Mouse (Mus musculus): ENCODE measurements around the gene Ldlrad3. TPM values are rescaled to one million over a fixed set of nuclear protein-coding genes. Genes with fewer than 3 reads are reported as not detected.

Gene Ldlrad3
- total RNA-seq, 2 experiments from 2014 or later, result 6.0 to 6.6 TPM

DNA sequence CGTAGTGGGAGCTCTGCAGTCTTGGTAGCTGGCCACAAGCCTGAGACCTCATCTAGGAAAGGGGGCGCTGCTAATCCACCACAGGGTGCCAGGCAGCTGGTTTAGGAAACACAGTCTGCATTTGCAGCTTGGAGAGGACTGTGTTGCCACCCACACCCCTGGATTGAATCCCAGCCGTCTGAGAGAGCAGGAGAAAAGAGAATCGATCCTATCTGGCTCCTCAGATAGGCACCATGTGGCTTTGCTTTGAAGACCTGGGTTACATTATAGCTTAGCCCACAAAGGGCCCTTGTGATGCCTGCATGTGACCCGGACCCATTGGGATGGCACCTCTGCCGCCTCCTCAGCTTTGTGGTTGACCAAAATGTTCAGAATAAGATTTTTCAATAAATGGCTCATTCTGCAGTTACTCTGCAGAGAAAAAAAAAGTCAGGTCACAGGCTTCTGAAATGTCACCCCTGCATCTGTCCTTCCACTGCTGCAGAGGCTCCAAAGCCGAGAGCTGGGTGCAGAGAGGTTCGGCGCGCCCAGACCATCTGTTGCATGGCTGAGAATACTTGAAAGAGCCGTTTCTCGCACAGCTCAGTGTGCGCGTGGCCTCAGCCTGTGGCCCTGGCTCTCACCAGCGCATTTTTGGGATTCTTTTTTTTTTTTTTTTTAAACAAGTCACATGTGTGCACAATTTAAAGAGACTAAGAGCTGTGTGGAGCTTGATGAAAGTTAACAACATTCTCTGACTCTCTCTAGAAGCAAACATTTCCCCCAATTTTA, 202.9 kb downstream of the Ldlrad3 start:
- peak; percentile 19 to 28 for DNase-seq
- intact Hi-C loops (cut with DNase I), result no loop called here

DNA sequence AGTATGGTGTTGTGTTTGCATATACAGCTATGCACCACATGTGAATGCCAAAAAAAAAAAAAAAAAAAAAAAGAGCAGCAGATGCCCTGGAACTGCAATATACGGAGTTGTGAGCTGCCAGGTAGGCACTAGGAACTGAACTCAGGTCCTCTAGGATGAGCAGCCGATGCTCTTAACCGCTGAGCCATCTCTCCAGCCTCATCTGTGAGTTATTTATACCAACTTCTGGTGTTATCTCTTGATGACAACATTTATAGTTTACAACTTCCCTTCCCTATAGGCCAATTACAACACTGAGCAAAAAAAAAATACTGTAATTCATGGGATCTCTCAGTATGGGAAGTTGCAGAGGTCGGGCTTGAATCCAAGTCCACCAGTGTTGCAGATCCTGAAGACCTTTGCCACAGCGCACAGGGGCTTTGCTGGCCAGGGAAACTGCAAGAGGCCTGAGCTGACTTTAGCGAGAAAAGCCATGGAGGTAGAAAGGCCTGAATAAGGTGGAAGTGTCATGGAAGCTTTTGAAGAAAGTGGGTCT, 204.2 kb downstream of the Ldlrad3 start:
- intact Hi-C loops (cut with DNase I), result no loop called here
- DNase-seq, result no peak

DNA sequence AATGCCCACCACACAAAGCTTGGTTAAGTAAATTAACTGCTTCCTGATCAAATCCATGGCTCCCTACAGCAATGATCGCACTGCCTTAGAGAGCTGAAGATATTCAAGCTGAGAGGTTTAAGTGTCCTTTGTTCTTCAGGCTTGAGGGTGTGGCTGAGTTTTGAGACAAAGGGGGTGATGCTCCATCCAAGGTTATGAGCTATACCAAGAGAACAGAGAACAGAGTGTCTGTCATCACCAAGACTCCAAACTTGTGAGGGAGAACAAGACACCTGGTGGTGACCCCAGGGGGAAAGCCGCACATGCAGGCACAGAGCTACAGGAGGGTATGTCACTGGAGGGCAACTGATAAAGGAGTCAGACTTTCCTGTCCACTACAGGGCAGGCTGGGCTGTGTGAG, 205.0 kb downstream of the Ldlrad3 start:
- intact Hi-C loops (cut with DNase I), result no loop called here
- no peak for DNase-seq

DNA sequence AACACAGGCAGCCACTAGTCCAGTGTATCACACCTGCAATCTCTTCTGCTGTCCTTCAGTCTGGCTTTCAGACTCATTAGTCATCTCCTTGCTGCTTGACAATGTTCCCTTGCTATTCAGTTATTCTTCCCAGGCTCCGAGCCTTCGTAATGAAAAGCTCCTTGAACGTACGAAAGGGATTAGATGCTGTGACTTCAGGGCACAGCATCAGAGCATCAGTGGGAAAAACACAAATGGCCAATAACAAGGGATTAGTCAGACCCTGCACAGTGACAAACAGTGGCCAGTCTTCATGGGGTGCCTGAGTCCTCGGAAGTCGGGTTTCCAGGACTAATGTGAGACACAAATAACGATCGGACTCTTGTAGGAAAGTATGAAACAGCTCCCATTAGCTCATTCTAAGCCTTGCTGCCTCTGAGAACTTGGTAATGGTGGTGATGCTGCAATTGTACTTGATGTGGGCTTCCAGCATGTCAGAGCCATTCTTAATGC, 205.7 kb downstream of the Ldlrad3 start:
- intact Hi-C loops (cut with DNase I), result no loop called here
- no peak for DNase-seq

DNA sequence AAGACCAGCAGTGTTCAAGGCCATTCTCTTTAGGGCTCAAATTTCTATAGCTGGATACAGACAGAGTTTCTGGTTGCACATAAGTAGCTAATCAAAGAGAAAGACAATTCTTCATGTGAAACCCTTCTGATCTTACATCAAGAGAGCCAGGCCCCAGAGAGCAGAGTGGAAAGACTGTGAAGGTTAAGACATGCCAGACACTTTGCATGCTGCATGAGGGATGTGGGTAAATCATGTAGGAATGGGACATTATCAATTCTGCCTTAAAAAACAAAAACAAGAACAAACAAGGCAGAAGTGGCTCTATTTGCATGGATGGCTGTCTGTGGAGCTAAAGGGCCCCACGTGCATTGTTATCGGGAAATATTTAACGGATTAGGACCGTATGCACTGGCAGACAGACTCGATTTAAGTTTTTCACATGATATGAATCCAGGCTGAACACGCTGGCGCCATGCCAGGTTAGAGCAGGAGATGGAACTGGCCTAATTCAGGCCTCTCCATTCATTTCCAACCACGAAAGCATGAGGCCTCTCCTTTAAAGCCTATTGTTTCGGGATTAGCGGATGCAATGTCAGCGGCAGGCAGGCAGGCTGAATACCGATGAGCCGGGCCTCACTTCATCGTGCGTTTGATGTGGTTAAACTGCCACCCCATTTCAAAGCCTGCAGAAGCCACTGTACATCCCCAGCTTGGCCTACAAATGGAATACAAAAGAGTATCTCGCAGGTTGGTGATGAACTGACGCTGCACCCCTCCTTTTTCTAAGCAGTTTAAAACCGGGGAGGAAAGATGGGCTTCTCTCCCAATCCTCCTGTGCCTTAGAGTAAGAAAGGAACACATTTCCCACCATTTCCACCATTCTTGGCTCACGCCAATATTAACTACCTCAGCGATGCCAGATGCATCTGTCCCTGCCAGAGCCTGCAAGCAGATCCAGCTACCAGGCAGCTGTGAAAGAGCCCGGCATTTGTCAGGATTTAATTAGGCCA, 207.4 kb downstream of the Ldlrad3 start:
- intact Hi-C loops (cut with DNase I), result no loop called here
- DNase-seq, result peak; percentile 56 to 57

DNA sequence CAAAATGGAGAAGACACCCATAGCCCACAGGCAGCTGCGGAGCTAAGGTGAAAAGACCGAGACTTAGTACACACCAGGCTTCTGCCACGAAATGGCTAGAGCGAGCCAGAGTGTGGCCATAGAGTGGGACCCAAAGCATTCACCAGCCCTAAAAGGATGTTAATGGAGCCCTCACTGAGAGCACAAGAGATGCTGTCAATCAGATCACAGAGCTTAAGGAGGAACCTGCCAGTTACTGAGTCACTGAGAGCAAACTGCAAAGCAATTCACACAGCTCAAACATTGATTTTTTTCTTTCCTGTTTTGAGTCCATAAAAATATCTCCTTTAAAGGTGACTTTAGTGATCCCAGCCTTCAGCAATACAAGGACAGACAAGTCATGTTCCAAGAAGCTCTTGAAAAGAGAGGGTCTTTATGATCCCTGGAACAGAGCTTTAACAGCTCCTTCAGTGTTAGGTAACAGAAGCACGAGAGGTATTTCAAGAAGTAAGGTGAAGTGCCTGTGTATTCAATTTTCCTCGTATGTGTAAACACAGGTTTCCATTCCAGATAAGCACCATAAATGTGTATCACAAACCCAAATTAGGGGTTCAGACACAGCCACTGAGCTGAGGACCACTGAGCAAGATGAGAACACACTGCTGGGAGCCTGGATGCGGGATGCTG, 209.7 kb downstream of the Ldlrad3 start:
- intact Hi-C loops (cut with DNase I), result no loop called here
- no peak for DNase-seq

DNA sequence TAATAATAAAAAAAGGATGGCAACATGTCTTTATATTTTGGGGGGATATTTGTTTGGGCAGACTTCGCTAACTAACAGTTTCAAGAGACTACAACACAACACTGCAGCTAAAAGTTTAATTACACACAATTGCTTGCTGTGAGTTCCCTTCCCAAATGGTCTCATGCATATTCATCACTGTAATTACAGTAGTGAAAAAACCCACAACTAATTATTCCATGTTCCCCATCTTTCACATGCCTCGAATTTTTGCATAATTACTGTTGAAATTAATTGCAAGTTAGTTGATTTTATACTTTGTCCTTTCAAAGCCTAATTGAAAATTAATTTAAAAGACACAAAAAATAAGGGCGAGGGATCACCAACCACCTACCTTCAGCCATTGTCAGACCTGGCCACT, 212.4 kb downstream of the Ldlrad3 start:
- no peak for DNase-seq
- intact Hi-C loops (cut with DNase I), result no loop called here

DNA sequence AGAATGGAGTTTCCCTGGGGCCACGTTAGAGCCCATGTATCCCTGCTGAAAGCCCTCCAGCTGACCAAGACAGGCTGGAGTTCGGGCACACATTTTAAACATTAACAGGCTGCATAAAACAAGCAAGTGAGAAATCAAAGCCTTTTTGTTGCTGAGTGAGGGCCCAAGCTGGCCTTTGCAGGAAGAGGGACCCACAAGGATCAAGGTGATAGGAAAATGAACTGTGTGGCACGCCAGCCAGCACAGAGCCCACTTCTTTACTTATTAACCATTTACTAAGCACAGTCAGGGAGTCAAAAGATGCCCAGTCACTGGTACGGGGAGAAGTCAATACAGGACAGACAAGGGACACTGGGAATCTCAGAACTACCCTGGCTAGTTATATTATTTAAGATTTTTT, 218.6 kb downstream of the Ldlrad3 start:
- intact Hi-C loops (cut with DNase I), result no loop called here
- no peak for DNase-seq

DNA sequence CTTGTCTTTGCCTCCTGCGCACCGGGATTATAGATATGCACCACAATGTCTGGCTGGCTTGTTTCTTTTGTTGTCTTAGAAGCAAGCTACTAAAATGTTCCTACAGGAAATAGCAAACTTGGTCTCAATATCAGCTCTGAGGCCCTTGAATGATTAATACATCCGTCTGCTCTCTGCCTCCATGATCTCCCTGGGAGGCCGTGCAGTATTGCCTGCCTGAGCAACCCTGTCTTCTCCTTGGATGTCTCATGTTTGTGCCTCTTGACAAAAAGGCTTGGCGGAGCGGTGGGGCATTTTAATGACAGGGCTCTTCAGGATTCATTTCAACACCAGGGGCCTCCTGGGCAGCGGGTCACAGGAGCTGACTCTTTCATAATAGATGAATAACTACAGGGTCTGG, 219.0 kb downstream of the Ldlrad3 start:
- intact Hi-C loops (cut with DNase I), result no loop called here
- DNase-seq, result no peak

DNA sequence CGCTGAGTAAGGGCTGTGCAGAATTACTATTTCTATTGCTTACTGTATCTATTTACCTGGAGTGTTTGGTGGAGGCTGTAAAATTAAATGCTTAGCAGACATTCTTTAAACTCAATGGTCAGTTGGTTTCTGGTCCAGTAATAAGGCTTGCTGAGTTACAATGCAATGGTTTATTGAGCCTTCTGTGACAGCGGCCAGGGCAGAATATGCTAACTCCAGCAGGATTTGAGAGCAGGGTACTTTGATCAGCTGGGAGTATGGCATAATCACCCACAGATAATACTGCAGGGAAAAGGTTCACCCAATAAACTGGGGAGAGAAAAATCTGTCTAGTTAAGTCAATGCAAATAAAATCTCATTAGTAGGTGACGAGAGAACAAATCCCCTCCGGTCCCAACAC, 220.2 kb downstream of the Ldlrad3 start:
- intact Hi-C loops (cut with DNase I), result no loop called here
- DNase-seq, result no peak

DNA sequence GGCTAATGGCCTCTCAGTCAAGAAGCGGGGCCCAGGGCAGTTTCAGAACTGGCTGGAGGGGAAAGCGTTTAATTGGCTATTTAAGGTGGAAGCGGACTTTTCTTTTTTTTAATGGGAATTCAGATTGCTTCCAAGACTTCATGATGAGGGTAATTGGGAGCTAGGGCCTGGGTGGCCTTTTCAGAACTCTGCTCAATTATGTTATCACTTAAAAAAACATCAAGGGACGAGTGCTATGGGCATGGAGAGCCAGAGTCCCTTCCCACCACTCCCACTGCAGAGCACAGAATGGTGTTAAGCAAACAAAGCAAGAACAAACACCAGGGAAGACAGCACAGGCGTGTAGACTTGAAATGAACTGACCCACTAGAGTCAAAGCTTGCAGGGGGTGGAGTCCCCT, 220.7 kb downstream of the Ldlrad3 start:
- intact Hi-C loops (cut with DNase I), result no loop called here

DNA sequence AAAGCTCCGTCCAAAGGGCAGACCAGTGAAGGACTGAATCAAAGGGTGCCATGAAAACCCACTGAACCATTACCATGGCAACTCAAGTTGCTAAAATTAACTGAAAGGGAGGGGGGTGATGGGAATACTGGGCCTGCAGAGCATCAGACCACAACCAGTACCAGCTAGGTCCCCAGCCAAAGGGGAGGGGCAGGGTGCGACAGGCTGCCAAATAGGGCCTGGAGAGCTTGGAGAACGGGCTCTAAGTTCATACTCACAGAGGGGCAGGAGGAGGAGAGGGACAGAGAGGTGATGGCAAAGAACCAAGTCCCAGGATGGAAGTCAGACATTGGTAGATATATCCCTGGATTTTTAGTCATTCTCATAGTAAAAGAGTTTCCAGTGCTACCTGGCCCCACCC, 222.8 kb downstream of the Ldlrad3 start:
- no peak for DNase-seq
- intact Hi-C loops (cut with DNase I), result no loop called here

More for the DNA sequence above, 220.7 kb downstream of the Ldlrad3 start:
- no peak for DNase-seq

DNA sequence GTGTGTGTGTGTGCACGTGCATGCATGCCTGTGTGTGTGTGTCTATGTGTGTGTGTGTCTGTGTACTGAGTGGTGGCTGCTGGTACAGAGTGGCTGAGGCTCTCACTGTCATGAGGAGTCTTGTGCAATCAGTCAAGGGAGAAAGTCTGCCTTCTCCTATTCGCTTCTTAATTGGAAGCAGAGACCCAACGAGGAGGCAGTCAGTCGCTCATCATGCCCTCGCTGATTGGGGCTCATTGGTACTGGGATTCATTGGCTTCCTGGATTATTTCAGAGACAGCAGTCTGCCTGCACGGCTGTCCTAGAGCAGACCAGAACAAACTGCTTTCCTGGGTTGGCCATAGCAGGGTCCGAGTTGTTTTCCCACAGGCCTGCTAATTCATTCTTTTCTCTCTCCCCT, 223.8 kb downstream of the Ldlrad3 start:
- intact Hi-C loops (cut with DNase I), result no loop called here
- no peak for DNase-seq

DNA sequence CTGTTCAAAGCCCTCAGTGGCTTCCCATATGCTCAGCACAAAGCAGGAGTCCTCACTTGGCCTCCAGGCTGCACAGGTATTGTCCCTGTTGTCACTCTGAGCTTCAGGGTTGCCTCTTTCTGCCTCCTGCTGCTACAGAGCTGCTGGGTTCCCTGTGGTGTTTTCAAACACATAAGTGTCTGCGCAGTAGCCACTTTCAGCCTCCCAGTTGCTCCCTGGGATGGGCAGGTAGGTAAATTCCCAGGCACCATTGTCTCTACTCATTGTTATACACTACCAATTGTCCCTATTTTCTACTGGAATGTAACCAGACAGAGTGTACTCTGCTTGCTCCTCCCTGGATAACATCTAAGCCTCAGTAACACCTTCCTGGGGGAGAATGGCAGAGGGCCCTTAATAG, 224.8 kb downstream of the Ldlrad3 start:
- intact Hi-C loops (cut with DNase I), result no loop called here

DNA sequence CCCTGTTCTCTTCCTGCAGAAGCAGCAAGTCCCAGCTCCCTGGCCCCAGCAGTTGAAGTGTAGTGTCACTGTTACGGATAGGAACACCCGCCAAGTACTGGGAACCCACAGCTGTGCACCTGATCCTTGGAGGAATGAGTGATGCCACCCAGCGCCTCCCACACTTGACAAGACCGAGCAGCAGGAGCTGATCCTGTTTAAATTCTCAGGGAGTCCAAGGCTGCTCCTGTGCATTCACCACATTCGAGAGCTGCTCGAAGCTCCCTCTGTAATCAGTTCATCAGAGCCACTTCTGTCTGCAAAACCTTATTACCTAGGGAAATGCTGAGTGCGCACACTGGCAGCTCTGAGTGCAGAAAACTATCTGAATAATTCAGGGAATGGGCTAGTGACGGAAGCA, 225.5 kb downstream of the Ldlrad3 start:
- DNase-seq, result no peak
- intact Hi-C loops (cut with DNase I), result no loop called here

More for the DNA sequence above, 224.8 kb downstream of the Ldlrad3 start:
- no peak for DNase-seq

DNA sequence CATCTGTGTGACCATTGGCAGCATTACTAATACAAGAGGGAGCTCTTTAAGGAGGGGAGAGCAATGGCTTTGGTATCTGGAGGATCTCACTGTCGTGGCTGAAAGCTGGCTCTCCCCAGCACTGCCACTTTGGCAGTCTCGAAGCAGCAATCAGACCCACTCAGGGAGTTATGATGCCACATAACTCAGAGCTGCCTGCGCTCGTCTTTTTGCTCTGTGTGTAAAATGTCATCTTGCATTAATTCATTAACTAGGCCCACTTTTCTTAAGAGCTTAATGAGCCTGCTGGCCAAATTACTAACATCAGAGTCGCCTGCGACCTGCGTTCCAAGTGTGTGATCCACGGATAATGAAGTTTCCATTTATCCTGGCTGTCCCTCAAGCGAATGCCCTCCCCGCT, 230.1 kb downstream of the Ldlrad3 start:
- intact Hi-C loops (cut with DNase I), result no loop called here
- no peak for DNase-seq

DNA sequence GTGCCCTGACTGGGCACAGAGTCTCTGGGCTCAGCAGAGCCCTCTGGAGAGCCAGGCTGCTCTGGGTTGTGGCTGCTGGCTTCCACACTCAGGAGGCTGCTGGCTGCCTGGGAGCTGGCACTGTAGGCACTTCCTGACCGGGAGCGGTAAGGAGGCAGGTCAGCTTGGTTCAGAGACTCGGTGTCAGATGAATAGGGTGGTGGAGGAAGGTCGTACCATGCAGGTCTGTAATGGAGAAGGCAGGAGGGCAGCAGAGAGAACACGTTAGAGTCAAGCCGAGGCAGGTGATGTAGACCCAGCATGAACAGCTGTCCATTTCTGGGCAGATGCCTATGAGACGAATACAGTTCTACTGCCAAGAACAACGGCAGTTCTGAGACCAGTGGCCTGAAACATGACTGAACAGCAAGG, 233.2 kb downstream of the Ldlrad3 start:
- intact Hi-C loops (cut with DNase I), result no loop called here
- no peak for DNase-seq

DNA sequence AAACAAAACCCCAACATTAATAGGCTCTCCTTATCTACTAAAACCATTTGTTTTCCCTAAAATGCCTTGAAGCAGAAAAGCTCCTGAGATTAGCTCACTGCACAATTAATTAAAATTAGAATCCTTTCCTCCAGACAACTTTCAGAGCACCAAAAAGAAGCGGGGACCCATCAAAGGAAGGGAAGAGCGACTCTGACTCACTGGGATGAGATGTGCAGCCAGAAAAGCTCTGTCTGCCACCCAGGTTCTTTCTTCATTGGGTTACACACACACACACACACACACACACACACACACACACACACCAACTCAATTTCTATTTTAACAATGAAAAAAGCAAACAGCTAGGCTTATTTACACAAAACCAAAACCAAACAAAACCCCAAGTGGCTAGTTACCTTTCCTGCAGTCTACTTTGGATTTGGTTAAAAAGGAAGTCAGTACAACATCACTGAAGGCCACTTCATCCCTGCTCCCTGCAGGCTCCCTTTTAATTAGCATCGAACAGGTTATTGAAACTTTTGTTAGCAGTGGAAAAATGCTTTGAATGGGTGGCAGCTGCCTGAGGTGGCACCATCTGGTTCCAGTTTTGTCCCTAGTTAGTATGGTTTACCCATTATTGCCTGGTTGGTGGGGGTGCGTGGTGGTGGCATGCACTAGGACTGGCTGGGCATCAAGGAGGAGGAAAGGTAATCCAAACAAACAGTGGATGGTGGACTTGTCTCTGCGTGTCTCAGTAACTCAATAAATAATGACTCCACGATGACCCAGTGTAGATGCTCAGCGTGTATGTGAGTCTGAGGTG, 235.3 kb downstream of the Ldlrad3 start:
- intact Hi-C loops (cut with DNase I), result no loop called here
- DNase-seq, result no peak

DNA sequence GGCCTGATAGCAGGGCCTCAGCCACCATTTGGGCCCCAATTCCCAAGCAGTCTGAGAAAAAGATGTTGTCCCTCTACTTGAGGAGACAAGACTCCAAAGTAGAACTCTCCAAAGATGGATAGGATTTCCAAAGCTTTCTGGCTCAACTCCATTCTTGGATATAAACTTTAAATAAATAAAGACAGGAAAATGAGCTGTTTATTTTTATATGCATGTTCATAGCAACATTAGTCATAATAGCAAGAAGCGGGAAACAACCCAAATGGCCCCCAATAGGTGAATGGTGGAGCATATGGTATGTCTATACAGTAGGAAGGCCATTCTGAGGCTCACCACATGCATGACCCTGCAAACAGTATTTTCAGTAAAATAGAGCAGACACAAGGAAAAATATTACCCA, 251.2 kb downstream of the Ldlrad3 start:
- no peak for DNase-seq
- intact Hi-C loops (cut with DNase I), result no loop called here

DNA sequence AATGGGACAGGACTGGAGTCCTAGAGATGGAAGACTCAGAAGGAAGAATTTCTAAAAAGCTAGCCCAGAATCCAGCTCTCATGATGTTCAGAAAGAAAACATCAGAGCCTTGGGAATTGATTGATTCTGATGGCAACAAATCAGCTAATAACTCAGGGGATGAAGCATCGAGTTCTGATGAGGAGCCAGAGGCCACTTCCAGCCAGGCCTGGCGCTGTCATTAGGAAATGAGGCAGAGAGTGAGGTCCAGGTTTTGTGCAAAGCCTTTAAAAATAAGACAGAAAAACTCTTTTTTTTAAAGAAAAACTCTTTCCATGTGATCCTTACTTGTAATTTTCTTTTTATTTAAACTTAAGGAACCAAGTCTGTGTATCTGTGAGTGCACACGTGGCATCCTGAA, 252.9 kb downstream of the Ldlrad3 start:
- intact Hi-C loops (cut with DNase I), result no loop called here
- peak in 1 of 2 experiments; percentile 9 for DNase-seq

All from heart, postnatal 14 days (tissue).